Mouse (Mus musculus): ENCODE data around the gene Satb2.

The Satb2 gene

DNA sequence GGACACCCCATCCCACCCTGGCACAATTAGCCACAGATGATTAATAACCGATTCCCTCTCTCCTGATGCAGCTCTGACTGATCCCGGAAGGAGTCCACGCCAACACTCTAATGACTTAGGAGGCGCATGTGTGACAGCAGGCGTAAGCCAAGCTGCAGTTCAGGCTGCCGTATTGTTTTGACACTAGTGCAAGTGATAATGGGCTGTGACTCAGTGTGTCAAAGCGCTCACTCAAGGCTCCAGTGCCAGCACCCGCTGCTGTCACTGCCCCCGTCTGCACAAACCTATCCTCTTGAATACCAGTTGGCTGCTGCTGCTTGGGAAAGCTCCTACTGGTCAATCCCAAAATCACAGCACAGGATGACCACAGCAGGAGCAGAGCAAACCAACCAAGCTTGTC lies 49.7 kb downstream of the Satb2 start:
- DNase-seq: no peak

DNA sequence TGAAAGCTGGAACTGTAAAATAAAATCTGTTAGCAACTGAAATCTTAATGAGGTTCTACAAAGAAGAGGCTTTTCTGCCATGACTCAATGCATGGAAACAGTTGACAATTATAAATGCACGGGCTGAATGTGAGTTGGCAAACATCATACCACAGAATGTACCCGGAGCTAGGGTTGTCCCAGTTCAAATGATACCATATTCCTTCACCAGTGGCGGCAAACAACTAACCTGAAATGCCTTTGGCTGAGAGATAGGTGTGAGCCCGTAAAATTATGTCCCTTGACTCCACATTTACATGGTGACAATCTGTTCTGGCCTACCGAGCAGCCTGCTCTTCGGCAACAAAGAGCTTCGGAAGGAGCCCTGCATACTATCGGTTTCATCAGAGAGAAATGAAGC lies 58.0 kb downstream of the Satb2 start:
- no peak for DNase-seq

DNA sequence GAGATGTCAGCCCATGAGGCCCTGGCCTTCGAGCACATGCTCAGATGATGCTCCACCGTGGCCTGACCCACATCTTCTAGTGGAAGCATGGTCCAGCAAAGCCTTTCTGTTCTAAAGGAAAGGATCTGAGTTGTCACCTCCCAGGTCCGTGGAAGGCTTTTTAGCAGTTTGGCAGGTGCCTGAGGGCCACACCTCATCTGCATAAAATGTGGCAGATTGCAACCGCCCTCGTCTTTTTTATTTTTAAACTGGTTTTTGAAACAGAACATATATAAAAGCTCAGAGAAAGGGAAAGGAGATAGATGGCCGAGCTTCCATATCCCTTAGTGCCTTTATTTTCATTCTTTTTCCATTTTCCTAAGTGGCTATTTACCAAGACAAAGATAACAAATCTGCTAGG lies 64.2 kb downstream of the Satb2 start:
- DNase-seq: no peak

DNA sequence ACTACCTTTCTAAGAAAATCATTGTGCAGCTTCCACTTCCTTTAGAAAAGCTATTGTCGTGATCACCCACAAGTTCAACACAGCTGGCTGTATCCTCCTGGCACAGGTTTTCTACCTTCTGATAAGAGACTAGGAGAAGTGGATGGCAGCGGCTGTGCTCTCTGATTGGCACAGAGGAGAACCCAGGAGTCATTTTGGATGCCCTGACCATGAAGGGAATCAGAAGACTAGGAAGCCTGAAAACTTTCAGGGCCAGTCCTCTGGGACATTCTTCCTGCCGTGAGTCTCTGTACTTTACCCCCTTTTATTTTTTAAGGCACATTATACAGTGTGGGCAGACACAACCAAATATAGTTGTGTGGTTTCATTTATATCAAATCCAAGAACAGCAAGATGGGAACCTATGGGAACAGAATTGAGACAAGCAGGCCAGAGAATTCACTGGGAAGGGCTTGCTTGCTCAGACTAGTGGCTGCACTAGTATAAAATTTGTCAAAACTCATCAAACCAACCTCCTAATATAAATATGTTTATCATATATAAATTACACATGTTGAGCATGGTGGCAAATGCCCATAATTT lies 77.7 kb downstream of the Satb2 start:
- no peak for DNase-seq

DNA sequence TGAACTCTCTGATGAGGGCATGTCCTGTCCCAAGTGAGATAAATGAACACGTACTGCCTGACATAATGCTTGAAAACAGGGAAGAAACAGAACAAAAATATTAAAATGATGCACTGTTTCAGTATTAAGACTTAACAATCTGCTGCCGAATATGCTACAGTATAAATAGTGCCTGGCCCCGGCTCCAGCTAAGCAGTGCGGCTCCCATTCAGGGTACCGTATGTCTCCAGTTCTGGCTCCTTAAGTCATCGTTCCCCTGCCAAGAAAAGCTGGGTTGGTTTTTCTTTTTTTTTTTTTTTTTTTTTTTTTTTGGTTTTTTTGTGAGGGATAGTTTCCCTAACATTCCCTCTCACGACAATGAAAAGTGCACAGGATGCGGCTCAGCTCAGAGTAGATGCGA lies 78.3 kb downstream of the Satb2 start:
- no peak for DNase-seq

DNA sequence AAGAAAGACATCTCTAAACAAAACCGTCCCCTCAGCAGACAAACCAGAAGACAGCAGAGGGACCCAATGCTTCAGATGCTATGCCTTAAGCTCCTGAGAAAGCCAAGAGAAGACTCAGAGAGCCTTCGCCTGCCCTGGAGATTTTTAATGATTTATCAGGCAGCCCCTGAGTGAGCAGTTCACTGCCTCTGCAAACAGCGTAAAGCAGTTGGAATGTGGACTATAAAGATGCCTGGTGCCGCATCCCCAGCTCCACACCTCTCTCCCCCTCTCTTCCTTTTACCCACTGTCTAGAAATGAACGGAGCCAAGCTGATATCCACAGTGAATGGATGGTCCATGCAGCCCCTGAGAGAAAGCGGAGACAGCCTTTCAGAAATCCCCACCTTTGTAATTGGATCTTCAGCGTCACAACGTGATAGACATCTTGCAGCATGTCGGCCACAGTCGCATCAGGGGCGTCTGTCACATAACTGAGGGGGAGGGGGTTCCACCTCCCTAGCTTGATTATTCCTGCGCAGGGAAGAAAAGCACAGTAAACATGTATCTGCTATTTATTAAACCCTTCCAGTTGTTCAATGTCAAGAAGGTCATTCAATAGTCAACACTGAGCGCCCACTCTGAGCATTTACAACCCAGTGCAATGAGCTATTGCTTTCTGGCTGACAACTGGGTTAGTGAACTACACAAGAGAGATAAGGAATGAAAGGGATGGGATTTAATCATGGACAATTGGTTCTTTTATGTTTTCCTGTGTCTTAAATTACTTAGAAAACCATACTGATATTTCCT lies 79.6 kb downstream of the Satb2 start:
- DNase-seq: no peak

DNA sequence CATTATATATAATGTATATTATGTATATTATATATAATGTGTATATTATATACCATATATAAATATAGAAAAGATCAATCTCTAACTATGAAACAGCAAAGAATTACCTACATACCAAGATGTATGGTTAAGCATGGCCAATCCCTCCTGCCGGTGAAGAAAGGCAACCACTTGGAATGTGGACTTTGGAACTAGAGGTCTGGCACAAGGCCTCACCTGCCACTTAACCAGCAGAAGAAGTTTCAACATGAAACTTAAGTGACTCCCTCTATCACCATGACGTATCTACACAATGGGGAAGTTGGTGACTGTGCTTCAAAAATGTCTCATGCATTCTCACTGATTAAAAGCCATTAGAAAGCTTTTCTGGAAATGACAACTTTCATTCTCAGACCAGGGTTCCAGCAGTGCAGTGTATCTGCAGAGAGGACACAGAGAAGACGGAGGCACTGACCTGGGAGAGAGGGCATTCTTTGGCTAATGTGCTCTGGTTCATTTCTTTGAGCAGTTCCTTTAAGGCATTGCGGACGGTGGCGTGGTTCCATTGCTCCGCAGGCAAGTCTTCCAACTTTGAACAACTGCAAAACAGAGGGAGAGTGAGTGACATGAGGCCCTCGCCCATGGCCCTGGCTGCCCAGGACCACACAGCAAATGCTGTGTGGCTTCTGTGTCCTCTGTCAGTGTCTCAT lies 80.8 kb downstream of the Satb2 start:
- DNase-seq: peak; percentile 64 to 73

DNA sequence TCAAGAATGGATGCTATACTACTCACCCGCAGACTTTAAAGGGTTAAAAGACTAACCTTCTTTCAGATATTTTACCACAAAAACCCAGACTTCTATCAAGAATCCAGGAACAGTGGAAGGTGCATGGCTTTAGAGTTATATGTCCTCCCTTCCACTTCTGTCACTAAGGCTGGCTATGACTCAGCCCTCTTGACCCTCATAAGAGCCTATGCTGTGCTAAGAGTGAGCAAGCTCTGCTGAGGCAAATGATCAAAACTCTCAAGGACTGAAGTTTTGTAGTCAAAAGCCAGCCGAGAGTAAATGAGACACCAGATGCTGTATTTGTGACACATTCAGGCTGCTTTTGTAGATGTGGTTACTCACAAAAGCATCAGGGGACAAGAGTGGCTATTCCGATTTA lies 81.8 kb downstream of the Satb2 start:
- DNase-seq: peak; percentile 70 to 81

DNA sequence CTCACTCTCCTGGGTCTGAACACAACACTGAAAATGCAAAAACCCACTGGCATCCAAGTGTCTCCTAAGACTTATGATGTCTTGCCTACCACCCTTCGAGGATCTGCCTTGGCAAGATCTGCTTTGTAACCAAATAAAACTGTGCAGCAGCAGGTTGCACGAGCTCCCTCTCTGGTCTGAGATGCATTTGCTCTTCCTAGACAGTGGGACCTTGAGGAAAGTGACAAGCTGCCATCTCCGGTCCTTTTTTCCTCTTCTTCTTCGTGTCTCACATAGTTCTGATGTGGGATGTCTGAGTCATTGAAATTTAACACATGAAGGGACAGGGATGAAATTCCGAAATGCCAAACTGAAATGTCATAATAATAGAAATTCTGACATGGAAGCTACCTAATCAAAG lies 85.7 kb downstream of the Satb2 start:
- no peak for DNase-seq

DNA sequence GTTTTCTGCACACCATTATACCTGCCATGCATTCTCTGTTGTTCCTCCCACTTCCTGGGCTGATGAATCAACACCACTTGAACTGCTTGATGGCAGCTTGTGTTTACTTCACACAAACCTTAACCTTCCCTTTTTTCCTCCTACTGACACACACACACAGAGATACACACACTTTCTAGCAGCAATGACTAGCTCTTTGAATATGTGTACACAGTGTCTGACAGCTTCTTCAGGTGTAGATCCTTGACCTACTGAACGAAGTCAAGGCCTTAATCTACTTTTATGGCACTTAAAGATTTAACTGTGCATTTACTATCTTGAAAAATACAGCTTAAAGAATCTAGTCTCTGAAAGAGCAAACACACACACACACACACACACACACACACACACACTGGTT lies 89.5 kb downstream of the Satb2 start:
- DNase-seq: no peak

DNA sequence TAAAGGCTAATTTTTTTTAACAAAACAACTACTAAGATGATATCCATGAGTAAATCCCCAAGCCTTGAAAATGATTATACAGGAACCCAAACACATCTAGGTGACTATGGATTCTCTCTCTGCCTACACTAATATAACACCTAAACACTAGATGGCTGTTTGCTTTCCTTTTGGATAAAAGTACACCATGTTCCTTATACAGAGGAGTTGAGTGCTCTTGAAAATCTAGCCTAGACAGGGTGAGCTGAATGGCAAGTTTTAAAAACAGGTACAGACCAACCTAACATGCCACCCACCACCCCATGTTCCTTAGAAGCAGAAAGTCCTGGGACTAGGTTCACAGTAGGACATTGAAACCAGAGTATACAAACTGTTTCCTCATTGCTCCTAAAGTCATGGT lies 90.9 kb downstream of the Satb2 start:
- DNase-seq: no peak

DNA sequence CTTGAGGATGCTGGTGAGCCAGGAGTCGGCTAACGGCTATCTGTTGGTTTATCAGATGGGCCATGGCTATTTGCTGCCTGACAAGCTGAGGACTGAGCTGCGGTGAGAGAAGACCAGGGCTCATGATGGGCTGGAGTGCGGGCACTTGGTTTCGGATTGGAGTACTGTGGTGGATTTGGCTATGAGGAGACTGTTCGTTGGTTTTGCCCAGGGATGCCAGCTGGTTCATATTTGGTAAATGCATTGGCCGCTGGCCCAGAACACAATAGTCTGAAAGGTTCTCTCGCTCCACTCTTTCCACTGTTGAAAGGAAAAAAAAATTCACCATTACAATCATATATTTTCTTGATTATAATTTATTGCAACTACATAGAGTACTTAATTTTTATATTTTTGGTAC lies 107.0 kb downstream of the Satb2 start:
- no peak for DNase-seq

DNA sequence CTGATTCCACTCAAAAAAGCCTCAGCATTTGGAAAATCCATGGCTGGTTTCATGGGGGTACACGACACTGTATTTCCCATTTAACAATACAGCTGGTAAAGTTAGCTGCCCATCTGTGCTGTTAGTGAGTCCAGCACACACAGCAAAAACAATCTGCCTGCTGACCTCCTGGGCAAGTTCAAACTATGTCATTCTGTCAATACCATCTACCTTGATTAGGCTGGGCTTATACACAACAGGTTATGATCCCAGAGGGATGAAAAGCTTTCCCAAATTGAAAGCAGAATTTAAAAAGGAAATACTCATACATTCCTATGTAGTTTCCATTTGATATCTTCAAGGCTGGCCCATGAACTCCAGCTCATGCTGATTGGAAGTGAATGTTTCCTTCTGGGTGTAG lies 113.2 kb downstream of the Satb2 start:
- DNase-seq: no peak

DNA sequence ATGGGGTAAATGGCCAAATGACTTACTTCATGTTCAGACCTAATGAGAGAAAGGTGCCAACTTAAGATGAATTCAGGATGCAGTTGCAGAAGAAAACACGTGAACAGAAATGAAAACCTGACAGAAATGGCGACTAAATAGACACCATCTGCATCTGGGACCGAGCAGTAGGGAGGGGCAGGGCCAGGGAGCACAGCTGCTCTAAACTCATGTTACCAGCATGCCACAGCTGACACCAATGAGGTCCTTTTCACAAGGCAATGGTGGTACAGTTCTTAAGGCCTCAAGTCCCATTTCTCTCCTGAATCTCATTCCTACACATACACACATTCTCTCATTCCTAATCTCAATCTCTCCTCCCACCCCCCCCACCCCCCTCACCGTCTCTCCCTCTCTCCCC lies 115.7 kb downstream of the Satb2 start:
- no peak for DNase-seq

DNA sequence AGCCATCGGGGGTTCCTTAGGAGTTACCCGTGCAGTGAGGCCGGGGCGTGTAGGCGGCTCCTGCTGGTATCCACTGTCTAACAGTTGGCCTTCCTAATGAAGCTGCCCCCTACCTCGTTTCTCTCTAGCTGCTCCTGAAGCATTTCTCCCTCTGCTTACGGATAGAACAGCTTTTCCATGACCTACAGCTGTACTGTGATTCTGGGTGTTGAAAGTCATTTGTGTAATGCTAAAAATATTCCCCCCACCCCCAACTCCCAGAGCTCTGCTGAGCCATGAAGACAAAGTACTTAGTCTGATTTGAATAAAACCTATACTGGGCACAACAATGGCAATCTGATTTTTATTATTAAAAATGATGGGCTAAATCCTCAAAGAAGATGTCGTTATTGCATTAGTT lies 121.2 kb downstream of the Satb2 start:
- DNase-seq: no peak

DNA sequence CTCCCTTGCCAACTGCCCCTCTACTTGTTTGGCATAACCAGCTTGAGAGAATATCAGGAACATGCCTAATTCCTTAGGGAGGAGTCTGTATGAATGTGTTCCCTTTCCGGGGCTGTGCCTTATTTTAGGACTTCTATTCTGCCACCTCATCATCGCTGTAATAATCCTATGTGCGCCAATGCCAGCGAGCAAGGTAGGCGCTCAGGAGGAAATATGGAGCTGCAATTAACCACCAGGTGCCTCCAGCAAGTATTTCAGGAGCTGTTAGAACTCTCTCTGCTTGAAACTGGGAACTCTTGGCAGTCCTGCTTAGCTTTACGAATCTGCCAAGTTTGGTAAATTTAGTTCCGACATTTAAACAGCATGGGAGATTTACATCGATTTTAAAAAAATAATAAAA lies 128.0 kb downstream of the Satb2 start:
- no peak for DNase-seq

DNA sequence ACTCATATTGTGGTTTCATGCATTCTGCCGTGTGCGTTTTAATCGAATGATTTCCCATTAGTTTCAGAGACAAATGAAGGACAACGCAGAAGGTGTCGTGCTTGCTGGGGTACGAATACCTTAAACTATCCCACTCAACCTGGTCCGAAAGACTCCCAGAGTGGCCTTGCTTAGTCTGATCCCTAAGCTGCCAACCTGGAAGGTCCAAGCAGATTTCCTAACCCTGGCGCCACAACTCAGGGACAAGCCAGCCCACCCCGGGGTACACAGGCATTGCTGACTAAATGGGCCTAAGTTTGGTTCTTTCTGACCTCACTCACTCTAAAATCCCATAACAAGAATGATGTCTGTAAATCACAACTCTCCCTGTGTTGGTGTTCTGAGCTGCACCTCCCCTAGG lies 132.1 kb downstream of the Satb2 start:
- no peak for DNase-seq

DNA sequence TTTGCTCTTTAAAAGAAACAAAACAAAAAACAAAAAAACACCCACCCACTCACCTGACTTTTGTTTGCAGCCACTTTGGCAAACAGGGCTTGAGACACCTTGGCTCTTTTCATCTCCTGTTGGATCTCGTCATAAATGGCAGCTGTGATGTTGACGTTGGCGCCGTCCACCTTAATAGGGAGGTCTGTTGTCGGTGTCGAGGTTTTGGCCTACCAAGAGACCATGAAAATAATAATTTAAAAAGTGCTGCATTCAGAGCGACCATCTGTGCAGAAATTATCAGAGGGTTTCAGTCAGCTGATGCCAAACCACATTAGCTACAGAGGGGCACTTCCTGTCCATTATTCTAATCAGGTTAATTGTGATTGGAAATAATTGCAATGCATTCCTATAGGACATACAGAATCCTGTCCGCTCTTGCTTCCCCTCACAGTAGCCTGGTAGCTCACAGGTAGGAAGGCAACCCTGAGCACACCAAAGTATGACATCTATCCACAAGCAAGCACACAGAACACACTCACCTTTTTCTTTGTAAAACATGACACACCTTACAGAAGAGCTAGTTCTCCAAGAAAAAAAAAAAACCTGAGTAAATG lies 132.8 kb downstream of the Satb2 start:
- no peak for DNase-seq

DNA sequence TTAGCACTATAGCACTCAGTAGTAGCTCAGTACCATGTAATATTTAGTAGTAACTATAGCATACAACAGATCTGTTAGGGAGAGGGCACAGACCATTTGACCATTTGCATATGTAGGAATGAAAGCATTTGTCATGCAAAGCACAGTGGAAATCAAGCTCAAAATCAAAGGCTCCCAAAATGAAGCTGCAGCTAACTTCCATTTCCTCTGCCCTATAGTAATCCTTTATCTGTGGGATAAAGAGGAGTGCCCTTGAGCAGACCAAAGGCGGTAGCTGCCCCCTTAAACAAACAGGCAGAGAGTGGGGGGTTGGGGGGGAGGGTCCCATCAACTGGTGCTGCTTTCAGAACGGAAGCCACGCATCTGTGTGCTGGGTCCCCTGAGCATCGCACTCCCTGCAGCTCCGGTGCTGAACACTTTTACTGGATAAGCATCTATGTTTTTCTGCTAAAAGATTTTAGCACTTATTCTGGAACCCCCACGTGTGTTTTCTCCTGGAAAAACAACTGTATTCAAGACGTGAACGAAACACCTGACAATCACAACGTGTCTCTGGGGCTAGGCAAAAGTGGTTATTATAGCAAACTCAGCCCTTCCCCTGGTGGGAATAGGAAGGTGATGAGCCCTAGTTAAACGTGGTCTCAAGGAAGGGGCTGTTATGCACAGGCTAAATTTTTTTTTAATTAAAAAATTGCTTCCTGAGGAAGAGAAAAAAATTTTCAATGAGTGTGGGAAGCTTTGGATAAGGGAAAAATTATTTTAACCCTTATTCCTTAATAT lies 133.7 kb downstream of the Satb2 start:
- DNase-seq: no peak

DNA sequence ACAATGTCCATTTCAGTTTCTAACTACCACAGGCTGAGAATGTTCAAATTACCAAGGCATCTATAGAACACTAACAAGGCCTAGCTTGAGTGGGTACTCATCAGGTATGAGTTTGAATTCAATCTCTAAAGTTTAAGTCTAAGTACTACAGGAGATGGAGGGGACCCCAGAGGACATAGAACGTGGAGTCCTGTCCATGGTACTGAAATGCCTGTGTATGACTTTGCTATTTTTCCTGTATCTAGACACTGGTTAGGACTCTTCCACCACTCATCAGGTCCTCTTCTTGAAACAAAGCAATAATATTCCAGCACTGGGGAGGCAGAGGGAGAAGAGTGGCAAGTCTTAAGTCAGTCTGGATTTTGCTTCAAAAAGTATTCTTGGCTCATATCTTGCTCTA lies 139.5 kb downstream of the Satb2 start:
- no peak for DNase-seq

DNA sequence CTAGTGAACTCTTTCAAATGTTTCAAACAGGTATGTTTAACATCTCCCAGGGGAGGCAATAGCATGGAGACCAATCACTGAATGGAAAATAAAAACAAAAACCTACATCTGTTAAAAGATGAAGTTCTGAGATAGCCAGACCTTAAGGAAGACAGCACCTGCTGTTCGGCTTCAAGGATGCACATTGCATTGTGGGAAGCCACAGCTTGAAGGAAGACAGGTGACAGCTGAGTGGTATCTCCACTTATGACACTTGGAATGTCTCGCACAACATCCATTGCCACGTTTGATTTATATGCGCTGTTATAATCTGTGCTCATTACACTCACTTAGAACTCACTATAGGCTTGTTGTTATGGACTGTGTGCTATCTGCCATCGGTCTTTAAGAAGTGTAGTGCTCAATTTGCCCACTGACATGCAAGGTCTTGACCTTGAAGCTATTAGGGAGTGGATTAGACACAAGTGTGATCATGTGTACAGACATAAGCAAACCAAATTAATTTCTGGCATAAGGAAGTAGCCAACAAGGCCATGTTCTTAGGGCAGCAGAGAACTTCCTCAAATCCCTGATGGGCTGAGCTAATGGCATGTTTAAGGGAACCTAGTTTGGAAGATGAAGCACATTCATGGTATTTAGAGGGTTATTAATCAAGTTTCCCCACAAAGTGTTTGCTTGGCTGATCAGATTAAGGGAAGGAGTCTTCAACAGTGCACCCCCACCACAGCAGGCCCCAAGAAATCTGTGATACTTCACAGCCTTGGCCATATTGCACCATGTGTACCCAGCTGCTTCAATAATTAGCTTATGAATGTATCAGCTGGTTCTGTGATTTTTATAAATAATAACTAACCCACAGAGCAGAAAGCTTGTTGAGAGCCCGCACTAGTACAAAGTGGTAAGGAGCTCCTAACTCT lies 144.2 kb downstream of the Satb2 start:
- no peak for DNase-seq

DNA sequence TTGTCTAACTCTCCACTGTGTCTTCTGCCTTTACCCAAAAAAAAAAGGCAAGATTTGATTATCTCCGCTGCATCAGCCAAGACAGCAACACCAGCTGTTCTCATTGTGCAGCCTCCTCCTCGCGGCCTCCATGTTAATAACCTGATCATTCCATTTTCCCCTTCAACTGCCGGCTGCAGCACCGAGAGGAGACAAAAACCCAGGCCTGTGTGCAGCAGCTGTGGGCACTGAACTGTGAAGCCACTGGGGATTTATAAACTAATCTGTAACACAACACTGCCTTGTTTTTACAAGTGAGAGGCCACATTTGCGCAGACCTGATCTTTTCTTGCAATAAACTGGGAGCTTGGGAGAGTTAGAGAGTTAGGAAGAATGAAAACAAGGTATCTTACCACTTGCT lies 145.1 kb downstream of the Satb2 start:
- no peak for DNase-seq

Measured in lung, adult 18-20 months (tissue).